Mouse (Mus musculus) limb, embryonic 14.5 days (tissue): ENCODE measurements around the gene Pitpna. TPM values are rescaled to one million over a fixed set of nuclear protein-coding genes. Genes with fewer than 3 reads are reported as not detected.

Experiments
- ATAC-seq: fragments of 200-750 bp; cut with Nextera tagmentation; 2 replicates; pipeline ENCODE4 v1.8.0; 2017; ENCODE audit warnings: low read depth, moderate number of reproducible peaks, moderate TSS enrichment; ENCODE audit not compliant: low FRiP score
- DNase-seq: peaks from one replicate; pipeline ENCODE4 v3.0.0-alpha.2; 2015; ENCODE audit warnings: low spot score
- H3K27ac ChIP-seq: fragments of 300-500 bp; sonication (generic); replicated peaks from 2 replicates; pipeline ENCODE4 v1.5.1; 2014; ENCODE audit warnings: low read depth, mild to moderate bottlenecking, low read length, moderate library complexity, mixed read lengths
- H3K27me3 ChIP-seq: fragments of 300-500 bp; sonication (generic); 2 replicates; pipeline ENCODE4 v1.6.1; 2014; ENCODE audit warnings: low read length, mixed read lengths; ENCODE audit not compliant: control insufficient read depth, insufficient read depth
- H3K36me3 ChIP-seq: fragments of 300-500 bp; sonication (generic); 2 replicates; pipeline ENCODE4 v1.6.1; 2014; ENCODE audit warnings: mild to moderate bottlenecking, low read length, moderate library complexity, mixed read lengths; ENCODE audit not compliant: control insufficient read depth, insufficient read depth
- H3K4me1 ChIP-seq: fragments of 300-500 bp; sonication (generic); 2 replicates; pipeline ENCODE4 v1.6.1; 2014; ENCODE audit warnings: antibody characterized with exemption, low read length, mixed read lengths; ENCODE audit not compliant: control insufficient read depth, insufficient read depth
- H3K4me2 ChIP-seq: fragments of 300-500 bp; sonication (generic); replicated peaks from 2 replicates; pipeline ENCODE4 v1.6.1; 2014; ENCODE audit warnings: low read depth, mild to moderate bottlenecking, low read length, moderate library complexity; ENCODE audit not compliant: severe bottlenecking
- H3K4me3 ChIP-seq: fragments of 300-500 bp; sonication (generic); replicated peaks from 2 replicates; pipeline ENCODE4 v1.5.1; 2014; ENCODE audit warnings: low read length
- H3K9ac ChIP-seq: fragments of 300-500 bp; sonication (generic); 2 replicates; pipeline ENCODE4 v1.6.1; 2014; ENCODE audit warnings: mild to moderate bottlenecking, low read depth, low read length, moderate library complexity; ENCODE audit not compliant: severe bottlenecking
- H3K9me3 ChIP-seq: fragments of 300-500 bp; sonication (generic); 2 replicates; pipeline ENCODE4 v1.6.1; 2016; ENCODE audit warnings: low read length; ENCODE audit not compliant: control insufficient read depth
- POLR2A ChIP-seq: fragments of 200-500 bp; IDR thresholded peaks from 2 replicates; pipeline ENCODE4 v1.8.0; 2012; ENCODE audit warnings: inconsistent platforms, mild to moderate bottlenecking, moderate library complexity, borderline replicate concordance; ENCODE audit not compliant: insufficient read depth, insufficient read length; ENCODE audit errors: extremely low read depth
- WGBS: fragments of 180-500 bp; shearing (Covaris S2); extraction: QIAGEN DNeasy Blood & Tissue Kit; methylation state at CpG from one replicate; pipeline ENCODE4 v1.1.7; 2014; 5-methylcytosine and 5-hydroxymethylcytosine counted together
- polyA plus RNA-seq, 2 experiments: library from polyadenylated mRNA; depleted of rRNA in 1 of 2; stranded (reverse) in 1 of 2; unstranded in 1 of 2; fragments of >200 nt; fragmentation: Nextera tagmentation in 1 of 2; extraction: Ambion mirVana in 1 of 2; gene quantifications; 2 replicates each; pipeline versions ENCODE4 v1.2.1 to v1.2.3; 2012 to 2014

The Pitpna gene
- polyA plus RNA-seq, 2 experiments = 78.6 to 80.3 TPM

DNA sequence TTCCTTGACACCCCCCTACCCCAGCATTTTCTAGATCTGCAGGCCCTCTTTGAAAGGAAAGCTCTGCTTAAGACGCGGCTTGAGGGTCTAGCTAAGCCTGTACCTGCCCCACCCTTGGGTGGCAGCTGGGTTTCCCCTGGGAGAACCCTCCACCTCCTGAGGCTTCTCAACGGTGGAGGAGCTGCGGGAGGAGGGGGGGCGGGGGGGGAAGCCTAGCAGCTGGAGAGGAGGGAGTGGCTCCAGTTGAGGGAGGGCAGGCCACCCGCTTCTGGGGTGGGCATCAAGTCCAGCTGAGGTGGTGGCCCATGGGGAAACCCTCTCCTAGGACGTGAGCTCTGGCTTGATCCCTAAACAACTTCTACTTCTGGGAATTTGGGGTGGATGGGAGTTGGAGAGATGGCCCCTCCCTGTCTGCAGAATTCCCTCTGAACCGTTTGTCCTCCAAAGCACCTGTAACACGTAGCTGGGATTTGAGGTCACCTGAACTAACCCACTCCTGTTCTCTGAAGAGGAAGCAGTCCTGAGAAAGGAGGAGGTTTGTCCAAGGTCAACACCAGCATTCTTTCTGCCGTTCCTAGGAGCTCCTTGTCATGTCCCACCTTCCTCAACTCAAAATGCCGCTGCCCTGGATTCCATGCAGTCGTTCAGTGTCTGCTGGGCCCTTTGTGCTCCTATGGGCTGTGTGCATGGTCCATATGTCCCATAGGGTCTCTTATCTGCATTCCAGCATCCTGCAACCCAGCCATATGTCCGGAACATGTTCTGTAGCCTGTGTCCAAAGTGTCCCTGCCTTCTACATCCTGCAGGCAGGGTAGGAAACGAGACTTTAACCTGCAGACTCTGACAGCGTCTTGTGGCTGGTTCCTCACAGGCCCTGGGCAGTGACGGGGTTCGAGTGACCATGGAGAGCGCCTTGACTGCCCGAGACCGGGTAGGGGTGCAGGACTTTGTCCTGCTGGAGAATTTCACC lies 69.0 kb downstream of the Pitpna start:
- ATAC-seq (no peak), DNase-seq (no peak)
- peak overlapping the region; percentile 83 for H3K4me2 ChIP-seq
- WGBS = 63% methylated on average over 18 of the region's 20 CpGs
- H3K4me1 ChIP-seq = peaks cover 24% of the 10 kb centered on the region
- H3K27ac ChIP-seq = no peak overlapping the region
- no peak for TF ChIP-seq POLR2A
- H3K4me3 ChIP-seq = peak overlapping the region; percentile 72
- no peaks in the 10 kb centered on the region for H3K9me3 ChIP-seq
- peaks cover 41% of the 10 kb centered on the region for H3K36me3 ChIP-seq
- H3K9ac ChIP-seq = peak overlapping the region; percentile 87
- H3K27me3 ChIP-seq = 0 out of 2 replicates have a peak, but pooled peaks cover 6% of the 10 kb centered on the region

DNA sequence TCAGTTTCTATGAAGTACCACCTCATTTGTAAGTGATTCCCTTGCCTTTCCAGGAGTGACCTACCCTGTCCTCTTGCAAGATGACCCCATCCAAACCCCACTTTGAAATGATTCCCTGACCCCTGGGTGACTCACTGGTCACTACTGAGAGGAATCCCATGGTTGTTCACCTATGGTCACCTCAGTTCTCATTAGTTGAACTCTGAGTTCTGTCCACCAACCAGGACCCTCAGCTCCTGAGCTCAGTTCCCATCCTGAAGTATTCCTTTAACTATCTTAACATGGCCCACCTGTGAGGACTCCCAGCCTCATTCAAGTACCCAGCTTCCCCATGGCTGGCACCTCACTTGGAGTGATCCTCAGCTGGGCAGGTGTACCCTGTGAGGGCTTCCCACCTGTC lies 69.9 kb downstream of the Pitpna start:
- Histone ChIP-seq H3K27me3 (0 out of 2 replicates have a peak, but pooled peaks cover 6% of the 10 kb centered on the region), H3K27ac (no peak overlapping the region), H3K9me3 (no peaks in the 10 kb centered on the region), H3K4me1 (peaks cover 19% of the 10 kb centered on the region), H3K4me2 (no peak overlapping the region), H3K4me3 (no peak overlapping the region), H3K36me3 (peaks cover 50% of the 10 kb centered on the region), H3K9ac (no peak overlapping the region)
- DNase-seq (no peak), ATAC-seq (no peak)
- TF ChIP-seq POLR2A = no peak

DNA sequence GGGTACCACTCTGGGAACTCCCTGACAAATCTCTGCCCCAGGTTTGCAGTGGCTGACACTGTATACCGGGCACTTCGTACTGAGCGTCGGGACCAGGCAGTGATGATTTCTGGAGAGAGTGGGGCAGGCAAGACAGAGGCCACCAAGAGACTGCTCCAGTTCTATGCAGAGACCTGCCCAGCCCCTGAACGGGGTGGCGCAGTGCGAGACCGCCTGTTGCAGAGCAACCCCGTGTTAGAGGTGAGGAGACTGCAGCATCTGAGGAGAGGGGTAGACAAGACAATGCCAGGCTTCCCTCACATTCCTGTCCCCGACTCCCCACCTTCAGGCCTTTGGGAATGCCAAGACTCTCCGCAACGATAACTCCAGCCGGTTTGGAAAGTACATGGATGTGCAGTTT lies 70.4 kb downstream of the Pitpna start:
- H3K9me3 ChIP-seq = no peaks in the 10 kb centered on the region
- 89% methylated on average over 13 of the region's 13 CpGs for WGBS
- no peak for DNase-seq
- no peak overlapping the region for H3K9ac ChIP-seq
- 0 out of 2 replicates have a peak, but pooled peaks cover 2% of the 10 kb centered on the region for H3K27me3 ChIP-seq
- no peak overlapping the region for H3K4me2 ChIP-seq
- no peak overlapping the region for H3K27ac ChIP-seq
- no peak for ATAC-seq
- H3K4me3 ChIP-seq = no peak overlapping the region
- peaks cover 16% of the 10 kb centered on the region for H3K4me1 ChIP-seq
- H3K36me3 ChIP-seq = peaks cover 54% of the 10 kb centered on the region
- no peak for TF ChIP-seq POLR2A

DNA sequence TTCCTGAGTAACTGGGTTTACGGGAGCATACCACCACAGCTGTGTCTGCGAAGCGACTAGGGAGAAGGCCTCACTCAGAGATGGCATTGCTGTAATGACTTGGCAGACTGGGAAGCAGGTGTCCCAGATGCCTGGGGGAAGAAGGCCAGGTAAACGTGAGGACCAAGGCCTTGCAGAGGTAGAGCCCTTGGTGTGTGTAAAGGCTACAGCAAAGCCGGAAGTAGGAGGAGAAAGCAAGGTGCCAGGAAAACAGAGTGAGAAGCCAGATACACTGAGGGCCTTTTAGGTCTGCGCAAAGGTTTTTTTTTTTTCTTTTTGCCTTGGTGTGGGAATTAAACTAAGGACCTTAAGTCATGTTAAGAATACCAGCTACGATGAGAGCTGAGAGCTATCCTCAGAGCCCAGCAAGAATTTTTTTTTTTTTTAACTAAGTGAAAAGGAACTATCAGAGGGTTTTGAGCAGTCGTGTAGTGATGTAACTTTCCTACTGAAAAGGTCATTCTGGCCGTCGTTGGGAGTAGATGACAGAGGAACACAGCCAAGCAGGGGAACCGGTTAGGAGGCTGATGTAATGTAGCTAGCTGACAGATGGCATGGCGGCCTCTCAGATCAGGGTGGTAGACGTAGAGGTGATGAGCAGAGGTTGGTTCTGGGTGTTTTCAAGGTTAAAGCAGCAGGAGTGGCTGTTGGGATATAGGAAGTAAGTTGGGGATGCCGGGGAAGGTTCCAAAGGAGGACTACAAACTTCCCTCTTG lies 71.3 kb downstream of the Pitpna start:
- no peak for ATAC-seq
- no peak for TF ChIP-seq POLR2A
- Histone ChIP-seq H3K36me3 (peaks cover 57% of the 10 kb centered on the region), H3K4me1 (peaks cover 13% of the 10 kb centered on the region), H3K4me3 (no peak overlapping the region), H3K4me2 (no peak overlapping the region), H3K27ac (no peak overlapping the region), H3K27me3 (no peaks in the 10 kb centered on the region), H3K9me3 (no peaks in the 10 kb centered on the region), H3K9ac (no peak overlapping the region)
- 70% methylated on average over 14 of the region's 14 CpGs for WGBS
- DNase-seq = no peak

DNA sequence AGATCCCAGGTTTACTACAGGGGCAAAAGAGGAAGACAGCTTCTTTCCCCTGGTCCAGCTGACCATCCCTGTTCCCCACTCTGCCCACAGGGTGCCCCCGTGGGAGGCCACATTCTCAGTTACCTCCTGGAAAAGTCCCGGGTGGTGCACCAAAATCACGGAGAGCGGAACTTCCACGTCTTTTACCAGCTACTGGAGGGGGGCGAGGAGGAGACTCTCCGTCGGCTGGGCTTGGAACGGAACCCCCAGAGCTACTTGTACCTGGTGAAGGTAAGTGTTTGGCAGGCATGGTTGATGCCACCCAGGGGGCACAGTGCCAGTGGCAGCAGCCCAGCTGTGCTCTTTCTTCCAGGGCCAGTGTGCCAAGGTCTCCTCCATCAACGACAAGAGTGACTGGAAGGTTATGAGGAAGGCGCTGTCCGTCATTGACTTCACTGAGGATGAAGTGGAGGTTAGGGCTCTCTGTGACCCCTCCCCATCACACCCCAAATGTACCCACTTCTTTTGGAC lies 72.2 kb downstream of the Pitpna start:
- H3K4me3 ChIP-seq = no peak overlapping the region
- TF ChIP-seq POLR2A = no peak
- H3K4me1 ChIP-seq = peaks cover 9% of the 10 kb centered on the region; the same call in 1 of the 2 replicates
- DNase-seq (no peak), ATAC-seq (no peak)
- 91% methylated on average over 12 of the region's 12 CpGs for WGBS
- H3K4me2 ChIP-seq = no peak overlapping the region
- H3K27ac ChIP-seq = no peak overlapping the region
- no peaks in the 10 kb centered on the region for H3K27me3 ChIP-seq
- peaks cover 63% of the 10 kb centered on the region for H3K36me3 ChIP-seq
- H3K9me3 ChIP-seq = no peaks in the 10 kb centered on the region
- H3K9ac ChIP-seq = no peak overlapping the region
